Mouse (Mus musculus): ENCODE data around the gene Nxf1. TPM values are rescaled to one million over a fixed set of nuclear protein-coding genes. Genes with fewer than 3 reads are reported as not detected.

Gene Nxf1
- 166 and 174 TPM in 2 replicates for polyA plus RNA-seq (2012; rRNA removed)

DNA sequence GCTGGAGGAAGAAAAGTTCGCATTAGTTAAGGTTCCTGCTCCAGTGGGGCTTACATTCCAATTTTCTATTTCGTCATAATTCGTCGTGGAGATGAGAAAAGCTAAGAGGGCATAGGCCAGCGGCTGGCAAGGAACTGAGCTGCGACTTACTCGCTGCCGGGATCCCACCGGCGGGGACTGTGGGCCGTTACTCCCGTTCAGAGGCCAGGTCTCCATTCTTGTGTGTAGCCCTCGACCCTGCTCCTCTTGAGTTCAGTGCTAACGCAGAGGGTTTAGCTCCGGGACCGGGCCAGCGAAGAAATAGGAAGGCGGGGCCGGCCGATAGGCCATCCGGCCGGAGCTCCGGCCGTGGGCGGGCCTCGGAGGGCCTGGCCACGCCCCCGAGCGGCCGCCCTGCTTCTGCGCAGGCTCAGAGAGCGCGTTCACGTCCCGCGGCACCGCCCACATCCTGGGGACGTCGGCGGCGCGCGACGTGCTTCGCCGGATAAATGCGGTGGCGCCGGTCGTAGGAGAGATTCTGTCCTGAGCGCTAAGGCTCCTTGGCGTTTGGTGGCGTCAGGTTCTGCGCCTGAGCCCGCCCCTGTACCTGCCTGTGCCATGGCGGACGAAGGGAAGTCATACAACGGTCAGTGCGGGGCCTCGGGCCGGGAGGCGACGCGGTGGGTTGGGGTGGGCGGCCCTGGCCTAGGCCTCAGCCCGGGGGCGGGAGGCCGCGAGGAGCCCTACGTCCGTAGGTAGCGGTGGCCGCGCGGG, at the start of gene Nxf1:
Gene Nxf1, plus strand, starts transcription at position 439 of the 753 bp plus-strand sequence.
- peak within 1 kb of the TSS; percentile 94 for H3K4me3 ChIP-seq (ENCODE audit: control insufficient read depth, low read depth, low read length)
- no peaks in the 10 kb centered on the region; the same call in 1 of the 2 replicates for H3K4me1 ChIP-seq (ENCODE audit: control insufficient read depth, insufficient read depth, low read length)
- H3K27me3 ChIP-seq (ENCODE audit: control insufficient read depth, insufficient read depth, low read length): no peaks in the 10 kb centered on the region
- H3K27ac ChIP-seq (ENCODE audit: control insufficient read depth, insufficient read depth, low read depth, low read length): peak within 1 kb of the TSS; percentile 96
- no peak for TF ChIP-seq CTCF (IDR thresholded peaks at IDR 0.05; ENCODE audit: control insufficient read depth, insufficient read depth, insufficient replicate concordance, low read depth, low read length)
- peak; percentile 98 for TF ChIP-seq POLR2A (IDR thresholded peaks at IDR 0.05; ENCODE audit: control insufficient read depth, low read depth, low read length)
- no peaks in the 10 kb centered on the region; the same call in 1 of the 2 replicates for H3K36me3 ChIP-seq (ENCODE audit: control insufficient read depth, insufficient read depth, low read length)

DNA sequence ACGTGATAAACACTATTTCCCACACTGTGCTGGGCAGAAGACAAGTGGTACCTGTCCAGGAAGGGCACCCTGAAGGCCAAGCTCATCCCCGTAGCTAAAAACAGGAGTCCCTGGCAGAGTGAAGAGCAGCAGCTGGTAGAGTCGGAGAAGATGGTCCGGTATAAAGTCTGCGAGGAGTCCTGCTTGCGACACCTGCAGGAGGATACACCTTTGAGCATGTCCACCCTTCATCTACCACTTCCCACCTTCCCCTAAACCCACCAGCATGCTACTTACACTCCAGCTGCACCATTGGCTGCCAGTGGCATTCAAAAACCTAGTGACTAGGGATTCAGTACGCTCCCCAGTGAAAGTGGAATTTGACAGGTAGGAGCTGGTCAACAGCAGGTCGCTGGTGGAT, 47.9 kb upstream of the Nxf1 start:
- H3K4me1 ChIP-seq (ENCODE audit: control insufficient read depth, insufficient read depth, low read length): peaks cover 9% of the 10 kb centered on the region
- peaks cover 3% of the 10 kb centered on the region for H3K36me3 ChIP-seq (ENCODE audit: control insufficient read depth, insufficient read depth, low read length)
- TF ChIP-seq POLR2A (IDR thresholded peaks at IDR 0.05; ENCODE audit: control insufficient read depth, low read depth, low read length) (no peak), CTCF (IDR thresholded peaks at IDR 0.05; ENCODE audit: control insufficient read depth, insufficient read depth, insufficient replicate concordance, low read depth, low read length) (no peak)
- no peaks in the 10 kb centered on the region for H3K27me3 ChIP-seq (ENCODE audit: control insufficient read depth, insufficient read depth, low read length)
- H3K4me3 ChIP-seq (ENCODE audit: control insufficient read depth, low read depth, low read length): no peak overlapping the region
- H3K27ac ChIP-seq (ENCODE audit: control insufficient read depth, insufficient read depth, low read depth, low read length): no peak overlapping the region

DNA sequence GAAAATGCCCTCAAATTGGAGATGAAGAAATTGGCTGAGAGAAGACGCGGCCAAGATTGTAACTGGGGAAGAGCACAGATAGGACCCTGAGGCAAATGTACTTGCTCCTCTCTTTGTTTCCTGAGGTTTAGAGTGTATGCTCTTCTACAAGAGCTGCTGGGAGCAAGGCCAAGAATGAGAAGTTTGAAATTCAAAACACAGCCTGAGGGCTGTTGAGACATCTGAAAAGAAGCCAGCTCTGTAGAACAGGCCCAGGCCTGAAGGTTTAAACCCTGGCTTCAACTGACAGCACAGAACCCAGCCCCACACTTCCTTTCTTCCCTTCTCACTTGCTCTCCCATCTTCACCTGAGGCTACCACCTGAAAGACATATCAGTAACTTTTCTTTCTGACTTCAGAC, 46.8 kb upstream of the Nxf1 start:
- Histone ChIP-seq H3K36me3 (ENCODE audit: control insufficient read depth, insufficient read depth, low read length) (peaks cover 3% of the 10 kb centered on the region), H3K4me1 (ENCODE audit: control insufficient read depth, insufficient read depth, low read length) (peaks cover 11% of the 10 kb centered on the region), H3K4me3 (ENCODE audit: control insufficient read depth, low read depth, low read length) (no peak overlapping the region), H3K27me3 (ENCODE audit: control insufficient read depth, insufficient read depth, low read length) (no peaks in the 10 kb centered on the region), H3K27ac (ENCODE audit: control insufficient read depth, insufficient read depth, low read depth, low read length) (no peak overlapping the region)
- TF ChIP-seq POLR2A (IDR thresholded peaks at IDR 0.05; ENCODE audit: control insufficient read depth, low read depth, low read length) (no peak), CTCF (IDR thresholded peaks at IDR 0.05; ENCODE audit: control insufficient read depth, insufficient read depth, insufficient replicate concordance, low read depth, low read length) (no peak)

DNA sequence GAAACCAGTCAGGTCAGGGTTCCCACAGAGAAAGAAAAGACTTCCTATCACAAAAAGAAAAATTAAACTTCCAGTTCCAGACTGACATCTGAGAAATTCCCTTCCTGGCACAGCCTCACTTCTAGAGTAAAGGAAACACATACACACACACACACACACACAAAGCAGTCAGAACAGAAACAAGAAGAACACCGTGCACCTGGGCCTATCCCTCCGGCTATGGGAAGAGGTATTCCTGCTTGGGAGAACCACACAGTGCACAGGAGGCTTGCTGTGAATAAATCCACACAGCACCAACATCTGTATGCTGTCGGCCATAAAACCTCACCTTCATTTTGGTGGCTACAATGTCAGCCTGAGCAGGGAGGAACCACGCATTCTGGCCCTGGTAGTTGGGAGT, 45.4 kb upstream of the Nxf1 start:
- TF ChIP-seq CTCF (IDR thresholded peaks at IDR 0.05; ENCODE audit: control insufficient read depth, insufficient read depth, insufficient replicate concordance, low read depth, low read length): no peak
- no peak for TF ChIP-seq POLR2A (IDR thresholded peaks at IDR 0.05; ENCODE audit: control insufficient read depth, low read depth, low read length)
- Histone ChIP-seq H3K36me3 (ENCODE audit: control insufficient read depth, insufficient read depth, low read length) (peaks cover 3% of the 10 kb centered on the region), H3K27ac (ENCODE audit: control insufficient read depth, insufficient read depth, low read depth, low read length) (no peak overlapping the region), H3K4me3 (ENCODE audit: control insufficient read depth, low read depth, low read length) (no peak overlapping the region), H3K4me1 (ENCODE audit: control insufficient read depth, insufficient read depth, low read length) (peaks cover 11% of the 10 kb centered on the region), H3K27me3 (ENCODE audit: control insufficient read depth, insufficient read depth, low read length) (no peaks in the 10 kb centered on the region)

DNA sequence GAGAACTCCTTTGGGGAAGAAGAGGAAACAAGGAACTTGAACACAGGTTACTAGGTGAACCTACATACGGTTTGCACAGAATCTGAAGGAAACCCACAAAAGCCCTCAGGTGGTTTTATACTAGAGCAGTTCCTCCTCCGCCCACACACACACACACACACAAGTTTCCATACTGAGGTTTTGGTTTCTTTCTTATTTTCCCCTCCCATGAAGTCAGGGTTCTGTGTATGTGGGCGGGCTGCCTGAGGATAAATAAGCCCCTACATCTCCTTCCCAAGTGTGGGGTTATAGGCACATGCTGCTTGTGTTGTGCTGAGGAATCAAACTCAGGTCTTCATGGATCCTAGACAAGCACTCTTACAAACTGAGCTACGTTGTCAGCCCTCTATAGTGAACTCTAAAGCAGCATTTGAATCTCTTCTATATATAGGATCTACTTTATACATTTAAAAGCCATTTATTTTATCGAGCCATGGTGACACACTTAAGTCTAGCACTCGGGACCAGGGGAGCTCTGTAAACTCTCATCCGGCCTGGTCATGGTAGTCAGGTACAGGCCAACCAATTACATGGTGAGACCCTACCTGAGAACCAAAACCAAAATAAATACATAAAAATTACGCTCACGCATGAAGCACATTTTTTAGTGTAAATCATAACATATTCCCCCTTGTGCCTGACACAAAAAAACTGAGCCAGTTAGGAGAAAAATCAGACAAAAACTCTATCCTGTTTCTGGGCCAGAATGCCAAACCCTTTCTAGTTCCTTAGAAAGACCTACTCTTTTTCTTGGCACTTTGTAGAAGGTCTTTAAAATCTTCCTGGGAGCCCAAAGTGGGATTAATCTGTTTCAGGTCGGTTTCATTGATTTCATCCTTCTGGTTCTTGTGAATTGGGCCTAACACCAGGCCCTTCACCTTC, 44.7 kb upstream of the Nxf1 start:
- Histone ChIP-seq H3K4me1 (ENCODE audit: control insufficient read depth, insufficient read depth, low read length) (peaks cover 11% of the 10 kb centered on the region), H3K4me3 (ENCODE audit: control insufficient read depth, low read depth, low read length) (peak overlapping the region; percentile 85), H3K27me3 (ENCODE audit: control insufficient read depth, insufficient read depth, low read length) (no peaks in the 10 kb centered on the region), H3K36me3 (ENCODE audit: control insufficient read depth, insufficient read depth, low read length) (peaks cover 3% of the 10 kb centered on the region), H3K27ac (ENCODE audit: control insufficient read depth, insufficient read depth, low read depth, low read length) (peak overlapping the region; percentile 59)
- TF ChIP-seq CTCF (IDR thresholded peaks at IDR 0.05; ENCODE audit: control insufficient read depth, insufficient read depth, insufficient replicate concordance, low read depth, low read length): no peak
- no peak for TF ChIP-seq POLR2A (IDR thresholded peaks at IDR 0.05; ENCODE audit: control insufficient read depth, low read depth, low read length)

DNA sequence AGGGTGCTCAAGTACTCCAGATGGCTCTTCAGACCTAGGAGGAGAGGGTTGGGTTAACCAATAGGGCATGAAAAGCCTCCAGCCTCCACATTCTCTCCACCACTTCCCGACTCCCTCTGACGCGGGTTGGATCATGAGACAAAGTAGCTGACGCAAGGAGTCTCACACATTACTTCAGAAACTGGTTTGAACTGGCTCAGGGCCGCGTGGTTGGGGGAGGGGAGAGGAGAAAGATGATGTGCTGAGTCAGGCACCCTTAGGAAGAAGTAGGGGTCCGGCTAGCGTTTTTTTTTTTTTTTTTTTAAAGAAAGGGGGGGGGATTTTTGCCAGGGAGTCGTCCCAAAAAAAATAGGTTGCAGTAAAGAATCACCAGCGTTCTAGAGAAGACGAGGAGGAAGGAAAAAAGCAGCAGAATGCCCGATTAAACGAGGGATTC, 44.0 kb upstream of the Nxf1 start:
- peaks cover 11% of the 10 kb centered on the region for H3K4me1 ChIP-seq (ENCODE audit: control insufficient read depth, insufficient read depth, low read length)
- H3K27me3 ChIP-seq (ENCODE audit: control insufficient read depth, insufficient read depth, low read length): no peaks in the 10 kb centered on the region
- peak overlapping the region; percentile 73 for H3K27ac ChIP-seq (ENCODE audit: control insufficient read depth, insufficient read depth, low read depth, low read length)
- TF ChIP-seq POLR2A (IDR thresholded peaks at IDR 0.05; ENCODE audit: control insufficient read depth, low read depth, low read length) (no peak), CTCF (IDR thresholded peaks at IDR 0.05; ENCODE audit: control insufficient read depth, insufficient read depth, insufficient replicate concordance, low read depth, low read length) (no peak)
- H3K36me3 ChIP-seq (ENCODE audit: control insufficient read depth, insufficient read depth, low read length): peaks cover 2% of the 10 kb centered on the region
- peak overlapping the region; percentile 85 for H3K4me3 ChIP-seq (ENCODE audit: control insufficient read depth, low read depth, low read length)
